Mouse (Mus musculus) embryonic facial prominence, embryonic 12.5 days (tissue): ENCODE results near the gene Mmrn1. TPM values are rescaled to one million over a fixed set of nuclear protein-coding genes. Genes with fewer than 3 reads are reported as not detected.
A peak's percentile ranks its signal among the peaks of the same experiment; 100 is the strongest.
"Not testable (repeated sequence)": the region's sequence is repeated elsewhere in the genome, so short reads cannot be mapped to it uniquely, and the experiment has no call there.

Experiments
- ATAC-seq: fragments of 200-750 bp; cut with Nextera tagmentation; 2 replicates; pipeline ENCODE4 v1.8.0; 2017; ENCODE audit not compliant: insufficient number of reproducible peaks, insufficient read depth, low FRiP score, low TSS enrichment
- H3K27ac ChIP-seq: fragments of 300-500 bp; sonication (generic); 2 replicates; pipeline ENCODE4 v1.5.1; 2016; ENCODE audit warnings: mild to moderate bottlenecking
- H3K27me3 ChIP-seq: fragments of 300-500 bp; sonication (generic); 2 replicates; pipeline ENCODE4 v1.6.1; 2016; ENCODE audit warnings: mild to moderate bottlenecking, moderate library complexity
- H3K36me3 ChIP-seq: fragments of 300-500 bp; sonication (generic); 2 replicates; pipeline ENCODE4 v1.6.1; 2016; ENCODE audit warnings: mild to moderate bottlenecking
- H3K4me1 ChIP-seq: fragments of 300-500 bp; sonication (generic); 2 replicates; pipeline ENCODE4 v1.6.1; 2016
- H3K4me2 ChIP-seq: fragments of 300-500 bp; sonication (generic); replicated peaks from 2 replicates; pipeline ENCODE4 v1.6.1; 2016; ENCODE audit warnings: mild to moderate bottlenecking, moderate library complexity
- H3K4me3 ChIP-seq: fragments of 300-500 bp; sonication (generic); 2 replicates; pipeline ENCODE4 v1.5.1; 2016; ENCODE audit warnings: mild to moderate bottlenecking
- H3K9ac ChIP-seq: fragments of 300-500 bp; sonication (generic); 2 replicates; pipeline ENCODE4 v1.6.1; 2016; ENCODE audit warnings: mild to moderate bottlenecking, moderate library complexity
- H3K9me3 ChIP-seq: fragments of 300-500 bp; sonication (generic); 2 replicates; pipeline ENCODE4 v1.6.1; 2016; ENCODE audit warnings: mild to moderate bottlenecking, moderate library complexity
- WGBS: fragments of 180-500 bp; shearing (Covaris S2); methylation state at CpG from one replicate; pipeline ENCODE4 v1.1.7; 2016; 5-methylcytosine and 5-hydroxymethylcytosine counted together
- polyA plus RNA-seq: library from polyadenylated mRNA; unstranded; fragments of >200 nt; fragmentation: Nextera tagmentation; extraction: Ambion mirVana; gene quantifications from 2 replicates; pipeline ENCODE4 v1.2.1, GENCODE M21; 2016

Gene Mmrn1
- polyA plus RNA-seq = 7.1 and 8.5 TPM in 2 replicates

GRCm38 (mm10) chr6:60924676-60925075 lies at the start of gene Mmrn1:
Gene Mmrn1, plus strand, starts transcription at chr6:60924976.
- ATAC-seq, H3K4me3 ChIP-seq: not testable (repeated sequence)

GRCm38 (mm10) chr6:60880362-60880761 lies 44.4 kb upstream of the Mmrn1 start:
- WGBS = 84% methylated on average over 7 of the region's 7 CpGs
- H3K4me2 ChIP-seq = no peak overlapping the region
- no peaks in the 10 kb centered on the region for H3K27me3 ChIP-seq
- H3K4me3 ChIP-seq = no peak overlapping the region
- no peak overlapping the region for H3K9ac ChIP-seq
- H3K9me3 ChIP-seq = 0 out of 2 replicates have a peak, but pooled peaks cover 3% of the 10 kb centered on the region
- no peaks in the 10 kb centered on the region for H3K4me1 ChIP-seq
- no peaks in the 10 kb centered on the region for H3K36me3 ChIP-seq
- H3K27ac ChIP-seq = no peak overlapping the region
- ATAC-seq = no peak

More at GRCm38 (mm10) chr6:60924676-60925075, at the start of gene Mmrn1:
- H3K4me1 ChIP-seq, H3K4me2 ChIP-seq, H3K9ac ChIP-seq, H3K9me3 ChIP-seq, H3K27me3 ChIP-seq, H3K27ac ChIP-seq, H3K36me3 ChIP-seq: not testable (repeated sequence)
- 95% methylated on average over 20 of the region's 20 CpGs for WGBS

GRCm38 (mm10) chr6:60881534-60881933 lies 43.2 kb upstream of the Mmrn1 start:
- Histone ChIP-seq H3K9me3 (0 out of 2 replicates have a peak, but pooled peaks cover 3% of the 10 kb centered on the region), H3K4me3 (no peak overlapping the region), H3K9ac (no peak overlapping the region), H3K27me3 (no peaks in the 10 kb centered on the region), H3K4me2 (no peak overlapping the region), H3K36me3 (no peaks in the 10 kb centered on the region), H3K27ac (no peak overlapping the region), H3K4me1 (no peaks in the 10 kb centered on the region)
- no peak for ATAC-seq
- WGBS = 70% methylated on average over 2 of the region's 2 CpGs

- Histone ChIP-seq H3K9me3 (no peaks in the 10 kb centered on the region), H3K4me1 (no peaks in the 10 kb centered on the region), H3K4me3 (no peak overlapping the region), H3K4me2 (no peak overlapping the region), H3K9ac (no peak overlapping the region), H3K36me3 (no peaks in the 10 kb centered on the region), H3K27me3 (no peaks in the 10 kb centered on the region), H3K27ac (no peak overlapping the region)
- no peak for ATAC-seq
- 76% methylated on average over 2 of the region's 2 CpGs for WGBS
Measured at GRCm38 (mm10) chr6:60907272-60907671, 17.5 kb upstream of the Mmrn1 start.

- no peaks in the 10 kb centered on the region for H3K4me1 ChIP-seq
- H3K27me3 ChIP-seq = no peaks in the 10 kb centered on the region
- ATAC-seq = no peak
- no peak overlapping the region for H3K4me2 ChIP-seq
- H3K36me3 ChIP-seq = no peaks in the 10 kb centered on the region
- no peak overlapping the region for H3K9ac ChIP-seq
- no peak overlapping the region for H3K4me3 ChIP-seq
- no peaks in the 10 kb centered on the region for H3K9me3 ChIP-seq
- no peak overlapping the region for H3K27ac ChIP-seq
Measured at GRCm38 (mm10) chr6:60931364-60931763, 6.6 kb downstream of the Mmrn1 start.

- Histone ChIP-seq H3K4me3 (no peak overlapping the region), H3K27ac (no peak overlapping the region), H3K4me2 (no peak overlapping the region), H3K36me3 (no peaks in the 10 kb centered on the region), H3K9me3 (no peaks in the 10 kb centered on the region), H3K9ac (no peak overlapping the region), H3K27me3 (no peaks in the 10 kb centered on the region), H3K4me1 (no peaks in the 10 kb centered on the region)
- ATAC-seq = no peak
- 56% methylated on average over 4 of the region's 4 CpGs for WGBS
Measured at GRCm38 (mm10) chr6:60934835-60935234, 10.1 kb downstream of the Mmrn1 start.

GRCm38 (mm10) chr6:60935448-60936130 lies 10.8 kb downstream of the Mmrn1 start:
- no peak for ATAC-seq
- 67% methylated on average over 4 of the region's 4 CpGs for WGBS

GRCm38 (mm10) chr6:60944178-60944577 lies 19.4 kb downstream of the Mmrn1 start:
- Histone ChIP-seq H3K27me3 (no peaks in the 10 kb centered on the region), H3K4me2 (no peak overlapping the region), H3K9ac (no peak overlapping the region), H3K36me3 (no peaks in the 10 kb centered on the region), H3K4me3 (no peak overlapping the region), H3K4me1 (no peaks in the 10 kb centered on the region), H3K27ac (no peak overlapping the region), H3K9me3 (no peaks in the 10 kb centered on the region)
- no peak for ATAC-seq
- WGBS = 66% methylated on average over 7 of the region's 7 CpGs

More at GRCm38 (mm10) chr6:60935448-60936130, 10.8 kb downstream of the Mmrn1 start:
- H3K4me2 ChIP-seq = no peak overlapping the region
- no peak overlapping the region for H3K4me3 ChIP-seq
- H3K27ac ChIP-seq = 0 out of 2 replicates have a peak overlapping the region, but pooled peaks have one; percentile 4
- no peaks in the 10 kb centered on the region for H3K36me3 ChIP-seq
- H3K4me1 ChIP-seq = no peaks in the 10 kb centered on the region
- no peaks in the 10 kb centered on the region for H3K27me3 ChIP-seq
- no peak overlapping the region for H3K9ac ChIP-seq
- no peaks in the 10 kb centered on the region for H3K9me3 ChIP-seq

DNA sequence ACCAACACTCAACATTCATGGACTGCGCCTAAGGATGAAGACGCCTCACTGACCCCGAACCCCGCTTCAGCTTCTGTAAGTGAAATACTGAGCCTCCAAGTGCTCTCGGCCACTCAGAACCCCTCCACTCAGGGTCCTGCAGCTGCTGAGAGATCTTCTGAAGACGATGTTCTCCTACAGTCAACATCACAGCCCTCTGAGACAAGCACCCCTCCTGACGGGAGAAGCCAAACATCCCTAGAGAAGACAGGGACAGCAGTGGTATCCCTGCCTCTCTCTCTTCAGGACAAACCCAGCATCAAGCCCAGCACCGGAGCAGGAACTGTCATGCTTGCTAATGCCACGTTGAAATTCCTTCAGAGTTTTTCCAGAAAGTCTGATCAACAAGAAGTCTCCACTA lies 19.8 kb downstream of the Mmrn1 start:
- Histone ChIP-seq H3K4me1 (no peaks in the 10 kb centered on the region), H3K9ac (no peak overlapping the region), H3K27ac (no peak overlapping the region), H3K4me2 (no peak overlapping the region), H3K36me3 (no peaks in the 10 kb centered on the region), H3K9me3 (no peaks in the 10 kb centered on the region), H3K27me3 (no peaks in the 10 kb centered on the region), H3K4me3 (no peak overlapping the region)
- WGBS = 82% methylated on average over 9 of the region's 9 CpGs
- ATAC-seq = no peak

DNA sequence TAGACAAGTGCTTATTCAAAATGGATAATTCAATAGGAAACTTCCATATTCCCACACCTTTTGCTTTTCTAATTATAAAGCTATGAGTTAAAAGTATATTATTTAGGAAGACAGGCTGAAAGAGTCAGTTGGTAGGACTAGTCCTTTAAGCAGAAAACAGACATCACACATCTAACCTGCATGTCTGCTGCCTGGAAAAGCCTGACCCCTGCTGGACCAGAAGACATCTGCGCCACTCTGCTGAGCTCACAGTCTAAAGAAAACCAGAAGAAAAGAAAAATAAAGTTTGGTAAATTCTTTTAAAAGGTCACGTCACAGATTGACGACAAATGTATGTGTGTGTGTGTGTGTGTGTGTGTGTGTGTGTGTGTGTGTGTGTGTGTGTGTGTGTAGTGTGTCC lies 25.6 kb downstream of the Mmrn1 start:
- Histone ChIP-seq H3K4me1 (no peaks in the 10 kb centered on the region), H3K4me2 (no peak overlapping the region), H3K36me3 (no peaks in the 10 kb centered on the region), H3K9me3 (no peaks in the 10 kb centered on the region), H3K4me3 (no peak overlapping the region), H3K27ac (no peak overlapping the region), H3K9ac (no peak overlapping the region), H3K27me3 (no peaks in the 10 kb centered on the region)
- WGBS = 60% methylated on average over 3 of the region's 3 CpGs
- no peak for ATAC-seq

GRCm38 (mm10) chr6:60961285-60961684 lies 36.5 kb downstream of the Mmrn1 start:
- H3K4me3 ChIP-seq = no peak overlapping the region
- no peak overlapping the region for H3K27ac ChIP-seq
- H3K36me3 ChIP-seq = no peaks in the 10 kb centered on the region
- 73% methylated on average over 2 of the region's 2 CpGs for WGBS
- no peaks in the 10 kb centered on the region for H3K27me3 ChIP-seq
- no peak for ATAC-seq
- no peak overlapping the region for H3K4me2 ChIP-seq
- H3K4me1 ChIP-seq = no peaks in the 10 kb centered on the region
- no peak overlapping the region for H3K9ac ChIP-seq
- no peaks in the 10 kb centered on the region for H3K9me3 ChIP-seq

GRCm38 (mm10) chr6:60961838-60962237 lies 37.1 kb downstream of the Mmrn1 start:
- 67% methylated on average over 2 of the region's 2 CpGs for WGBS
- no peak overlapping the region for H3K9ac ChIP-seq

More at GRCm38 (mm10) chr6:60961838-60962237, 37.1 kb downstream of the Mmrn1 start:
- no peaks in the 10 kb centered on the region for H3K9me3 ChIP-seq
- no peak overlapping the region for H3K4me2 ChIP-seq
- no peak overlapping the region for H3K4me3 ChIP-seq
- no peak overlapping the region for H3K27ac ChIP-seq
- H3K36me3 ChIP-seq = no peaks in the 10 kb centered on the region
- H3K4me1 ChIP-seq = no peaks in the 10 kb centered on the region
- no peaks in the 10 kb centered on the region for H3K27me3 ChIP-seq
- no peak for ATAC-seq
